Mouse (Mus musculus) kidney, postnatal 0 days (tissue): ENCODE data around the gene Itgad. TPM values are rescaled to one million over a fixed set of nuclear protein-coding genes. Genes with fewer than 3 reads are reported as not detected.

Source experiments
- ATAC-seq: fragments of 200-750 bp; cut with Nextera tagmentation; replicated peaks from 2 replicates; pipeline ENCODE4 v1.8.0; 2017; ENCODE audit warnings: low read depth, moderate number of reproducible peaks, moderate TSS enrichment, moderate library complexity; ENCODE audit not compliant: low FRiP score
- DNase-seq: peaks from one replicate; pipeline ENCODE4 v3.0.0-alpha.2; 2016; ENCODE audit warnings: low spot score
- H3K27ac ChIP-seq: fragments of 300-500 bp; sonication (generic); 2 replicates; pipeline ENCODE4 v1.5.1; 2014; ENCODE audit warnings: mild to moderate bottlenecking
- H3K27me3 ChIP-seq: fragments of 300-500 bp; sonication (generic); 2 replicates; pipeline ENCODE4 v1.6.1; 2014; ENCODE audit warnings: low read length, mixed read lengths; ENCODE audit not compliant: insufficient read depth
- H3K36me3 ChIP-seq: fragments of 300-500 bp; sonication (generic); 2 replicates; pipeline ENCODE4 v1.6.1; 2014; ENCODE audit warnings: low read length, mixed read lengths; ENCODE audit not compliant: insufficient read depth
- H3K4me1 ChIP-seq: fragments of 300-500 bp; sonication (generic); replicated peaks from 2 replicates; pipeline ENCODE4 v1.6.1; 2014; ENCODE audit warnings: antibody characterized with exemption, low read length, mixed read lengths; ENCODE audit not compliant: insufficient read depth
- H3K4me2 ChIP-seq: fragments of 300-500 bp; sonication (generic); 2 replicates; pipeline ENCODE4 v1.6.1; 2014; ENCODE audit warnings: mild to moderate bottlenecking, low read length, moderate library complexity, mixed read lengths
- H3K4me3 ChIP-seq: fragments of 300-500 bp; sonication (generic); replicated peaks from 2 replicates; pipeline ENCODE4 v1.5.1; 2014; ENCODE audit warnings: low read depth, low read length
- H3K9ac ChIP-seq: fragments of 300-500 bp; sonication (generic); 2 replicates; pipeline ENCODE4 v1.6.1; 2014; ENCODE audit warnings: low read depth, low read length
- H3K9me3 ChIP-seq: fragments of 300-500 bp; sonication (generic); replicated peaks from 2 replicates; pipeline ENCODE4 v1.6.1; 2016; ENCODE audit warnings: low read length, inconsistent platforms, mixed read lengths
- CTCF ChIP-seq: IDR thresholded peaks from 2 replicates; pipeline ENCODE4 v1.5.1; 2016; ENCODE audit warnings: antibody characterized with exemption, low read depth, mild to moderate bottlenecking, moderate library complexity
- WGBS: fragments of 180-500 bp; shearing (Covaris S2); extraction: QIAGEN DNeasy Blood & Tissue Kit; methylation state at CpG from one replicate; pipeline ENCODE4 v1.1.7; 2014; 5-methylcytosine and 5-hydroxymethylcytosine counted together
- polyA plus RNA-seq: library from polyadenylated mRNA; unstranded; fragments of >200 nt; fragmentation: Nextera tagmentation; extraction: Ambion mirVana; gene quantifications from 2 replicates; pipeline ENCODE4 v1.2.1, GENCODE M21; 2015

The Itgad gene
- not detected in 2 replicates for polyA plus RNA-seq

GRCm38 (mm10) chr7:128154076-128154475 is at the start of gene Itgad:
Itgad (plus strand) TSS chr7:128154376.
- whole genome bisulfite sequencing: 92% methylated on average over 21 of the region's 21 CpGs

DNA sequence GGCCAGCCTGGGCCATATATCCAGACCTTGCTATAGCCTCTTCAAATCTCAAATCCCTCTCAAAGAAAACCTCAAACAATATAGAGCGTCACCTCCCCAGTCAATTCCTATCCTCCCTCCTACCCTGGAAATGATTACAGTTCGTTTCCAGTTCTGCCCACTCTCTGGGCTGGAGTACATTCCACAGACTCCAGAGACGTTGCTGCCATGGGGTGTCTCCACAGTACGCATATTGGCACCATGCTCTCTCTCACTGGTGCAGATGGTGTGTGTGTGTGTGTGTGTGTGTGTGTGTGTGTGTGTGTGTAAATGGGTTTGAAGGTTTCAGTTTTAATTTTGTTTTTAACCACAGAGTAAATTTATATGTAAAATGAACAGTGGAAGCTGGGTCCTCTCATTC is 48.9 kb upstream of the Itgad start:
- Histone ChIP-seq H3K4me2 (no peak overlapping the region), H3K27ac (no peak overlapping the region), H3K9me3 (no peaks in the 10 kb centered on the region), H3K4me3 (no peak overlapping the region), H3K36me3 (no peaks in the 10 kb centered on the region), H3K4me1 (no peaks in the 10 kb centered on the region), H3K9ac (no peak overlapping the region), H3K27me3 (no peaks in the 10 kb centered on the region)
- TF ChIP-seq CTCF: no peak
- no peak for DNase-seq
- WGBS: 66% methylated on average over 4 of the region's 4 CpGs
- no peak for ATAC-seq

More at GRCm38 (mm10) chr7:128154076-128154475, at the start of gene Itgad:
- H3K36me3 ChIP-seq: no peaks in the 10 kb centered on the region
- no peak within 1 kb of the TSS for H3K27ac ChIP-seq
- TF ChIP-seq CTCF: no peak
- no peak within 1 kb of the TSS for H3K4me2 ChIP-seq
- H3K9ac ChIP-seq: no peak within 1 kb of the TSS
- ATAC-seq: no peak
- no peaks in the 10 kb centered on the region for H3K4me1 ChIP-seq
- no peaks in the 10 kb centered on the region for H3K9me3 ChIP-seq
- H3K27me3 ChIP-seq: no peaks in the 10 kb centered on the region
- H3K4me3 ChIP-seq: no peak within 1 kb of the TSS
- DNase-seq: no peak

DNA sequence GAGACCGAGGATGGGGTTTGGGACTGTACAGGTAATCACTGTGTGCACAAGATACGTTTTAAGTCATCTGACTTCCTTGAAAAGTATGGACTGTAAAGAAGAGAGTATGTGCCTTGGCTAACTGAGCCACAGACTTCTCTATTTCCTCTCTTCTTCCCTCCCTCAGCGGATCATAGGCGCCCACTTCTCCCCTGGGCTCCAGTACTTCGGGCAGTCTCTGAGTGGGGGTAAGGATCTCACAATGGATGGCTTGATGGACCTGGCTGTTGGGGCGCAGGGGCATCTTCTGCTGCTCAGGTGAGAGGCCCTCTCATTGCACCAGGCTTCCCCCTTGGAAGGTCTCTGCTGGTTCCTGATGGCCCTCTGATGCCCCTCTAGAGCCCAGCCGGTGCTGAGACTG is 46.7 kb upstream of the Itgad start:
- DNase-seq: no peak
- no peaks in the 10 kb centered on the region for H3K4me1 ChIP-seq
- H3K4me3 ChIP-seq: no peak overlapping the region
- no peaks in the 10 kb centered on the region for H3K36me3 ChIP-seq
- ATAC-seq: no peak
- 88% methylated on average over 7 of the region's 7 CpGs for WGBS
- TF ChIP-seq CTCF: no peak
- no peaks in the 10 kb centered on the region for H3K27me3 ChIP-seq
- H3K9me3 ChIP-seq: no peaks in the 10 kb centered on the region
- no peak overlapping the region for H3K9ac ChIP-seq
- no peak overlapping the region for H3K4me2 ChIP-seq
- no peak overlapping the region for H3K27ac ChIP-seq

DNA sequence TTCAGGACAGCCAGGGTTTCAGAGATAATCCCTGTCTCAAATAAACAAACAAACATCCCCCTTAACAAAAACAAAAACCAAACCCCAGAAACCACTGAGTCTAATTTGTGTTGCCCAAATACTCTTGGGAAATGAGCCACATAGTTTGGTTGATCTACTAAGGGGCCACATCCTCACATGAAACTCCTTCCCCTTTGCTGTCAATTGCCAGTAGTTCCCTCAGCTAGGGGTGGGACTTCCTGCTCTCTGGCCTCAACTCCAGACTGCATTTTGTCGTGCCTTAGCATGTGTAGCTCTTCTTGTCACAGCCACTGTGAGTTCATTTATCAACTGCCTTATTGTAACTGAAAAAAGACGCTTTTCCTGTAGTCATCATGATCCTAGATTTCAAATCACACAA is 43.9 kb upstream of the Itgad start:
- TF ChIP-seq CTCF: no peak
- no peak for ATAC-seq

GRCm38 (mm10) chr7:128112131-128112530 is 42.0 kb upstream of the Itgad start:
- H3K4me1 ChIP-seq: no peaks in the 10 kb centered on the region
- no peak overlapping the region for H3K9ac ChIP-seq
- WGBS: 86% methylated on average over 11 of the region's 11 CpGs
- no peak overlapping the region for H3K27ac ChIP-seq
- no peaks in the 10 kb centered on the region for H3K9me3 ChIP-seq
- DNase-seq (no peak), ATAC-seq (no peak)
- H3K4me2 ChIP-seq: no peak overlapping the region
- no peaks in the 10 kb centered on the region for H3K36me3 ChIP-seq
- no peak overlapping the region for H3K4me3 ChIP-seq
- no peaks in the 10 kb centered on the region for H3K27me3 ChIP-seq
- no peak for TF ChIP-seq CTCF

More for the DNA sequence above, 43.9 kb upstream of the Itgad start:
- H3K9me3 ChIP-seq: no peaks in the 10 kb centered on the region
- no peak overlapping the region for H3K4me2 ChIP-seq
- no peaks in the 10 kb centered on the region for H3K27me3 ChIP-seq
- no peak overlapping the region for H3K27ac ChIP-seq
- DNase-seq: no peak
- 64% methylated on average over 2 of the region's 2 CpGs for WGBS
- H3K36me3 ChIP-seq: no peaks in the 10 kb centered on the region
- no peak overlapping the region for H3K4me3 ChIP-seq
- H3K9ac ChIP-seq: no peak overlapping the region
- no peaks in the 10 kb centered on the region for H3K4me1 ChIP-seq

DNA sequence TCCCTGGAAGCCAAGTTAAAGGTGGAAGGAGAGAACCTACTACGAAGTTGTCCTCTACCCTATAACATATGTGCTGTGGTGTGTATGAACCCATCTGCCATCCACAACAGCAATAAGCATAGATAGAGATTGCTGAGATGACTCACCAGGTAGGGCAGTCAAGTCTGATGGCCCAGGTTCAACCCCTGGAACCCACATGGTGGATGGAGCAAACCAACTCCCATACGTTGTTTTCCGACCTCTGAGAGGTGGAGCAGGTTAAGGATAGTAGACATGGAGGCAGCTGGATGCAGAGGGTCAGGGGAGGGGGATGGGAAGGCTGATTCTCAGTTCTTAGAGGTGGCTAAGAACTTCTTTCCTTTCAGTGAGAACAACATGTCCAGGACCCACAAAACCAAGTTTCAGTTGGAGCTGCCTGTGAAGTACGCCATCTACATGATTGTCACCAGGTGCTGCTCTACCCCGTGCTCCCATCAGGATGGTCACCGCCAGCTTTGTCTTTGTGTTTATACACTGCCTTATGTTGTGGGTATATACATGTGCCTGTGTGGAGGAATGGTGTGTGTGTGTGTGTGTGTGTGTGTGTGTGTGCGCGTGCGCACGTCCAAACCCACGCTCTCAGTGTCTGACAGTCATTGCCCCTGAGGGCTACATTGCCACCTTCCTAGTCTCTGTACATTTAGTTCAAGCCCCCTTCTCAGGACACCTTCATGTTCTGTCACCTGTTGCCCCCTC is 39.6 kb upstream of the Itgad start:
- Histone ChIP-seq H3K4me1 (no peaks in the 10 kb centered on the region), H3K9ac (no peak overlapping the region), H3K4me3 (no peak overlapping the region), H3K27ac (no peak overlapping the region), H3K9me3 (no peaks in the 10 kb centered on the region), H3K4me2 (no peak overlapping the region), H3K27me3 (no peaks in the 10 kb centered on the region), H3K36me3 (no peaks in the 10 kb centered on the region)
- WGBS: 96% methylated on average over 11 of the region's 11 CpGs
- no peak for TF ChIP-seq CTCF
- ATAC-seq (no peak), DNase-seq (no peak)
